In the genomic region with DNA sequence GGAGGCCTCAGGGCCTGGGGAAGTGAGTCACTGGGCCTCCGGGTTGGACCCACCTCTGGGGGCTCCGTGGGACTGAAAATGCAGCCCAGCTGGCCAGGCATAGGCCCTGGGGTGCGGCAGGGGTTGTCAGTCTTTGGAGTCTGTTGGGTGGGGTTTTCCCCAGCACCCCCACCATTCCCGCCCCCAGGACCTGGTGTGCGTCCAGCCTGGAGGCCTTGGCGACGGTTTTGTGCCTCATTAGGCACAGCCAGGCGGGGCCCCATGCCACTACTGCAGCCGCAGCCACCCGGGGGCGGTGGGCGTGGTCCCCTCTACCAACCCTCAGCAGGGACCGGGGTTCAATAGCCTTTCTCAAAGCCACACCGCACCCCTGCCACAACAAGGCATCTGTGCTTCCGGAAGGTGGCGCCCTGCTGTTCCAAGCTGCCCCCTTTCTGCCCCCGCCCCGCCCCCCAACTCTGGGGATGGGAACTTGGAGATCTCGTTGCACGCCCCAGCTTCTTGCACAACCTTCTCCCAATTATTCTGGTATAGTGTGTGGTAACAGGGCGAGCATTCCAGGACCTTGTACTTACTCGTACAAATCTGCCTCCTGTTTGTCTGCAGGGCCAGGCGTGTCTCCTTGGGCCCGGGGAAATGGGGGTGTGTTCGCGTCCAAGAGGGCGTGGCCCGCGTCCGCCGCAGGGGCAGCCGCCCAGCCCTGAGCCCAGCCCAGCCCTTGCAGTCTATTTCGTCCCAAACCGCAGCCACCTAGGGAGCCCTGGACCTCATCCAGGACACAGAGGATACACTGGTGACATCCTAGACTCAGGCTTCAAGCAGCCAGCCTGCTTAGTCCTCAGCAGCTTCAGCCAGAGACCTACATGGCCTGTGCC, we compare ENCODE assay signal across 7 mouse cellular contexts. TPM values are rescaled to one million over a fixed set of nuclear protein-coding genes. Genes with fewer than 3 reads are reported as not detected.
DNase-seq lines count a peak whose midpoint lies in the region; ATAC-seq and TF ChIP-seq lines count a peak whose summit lies in the region.

No protein-coding gene starts in this region.

- TF ChIP-seq CTCF in cortical plate, adult 2 months (IDR thresholded peaks at IDR 0.05; ENCODE audit: extremely low read depth, insufficient read depth, low read length): peak; percentile 8; the same call in 1 of the 2 replicates

- H3K27me3 ChIP-seq in limb, embryonic 10.5 days (ENCODE audit: low read depth, poor library complexity, severe bottlenecking): no peaks in the 10 kb centered on the region

- H3K9me3 ChIP-seq in limb, embryonic 10.5 days (replicated peaks): no peaks in the 10 kb centered on the region

- H3K4me1 ChIP-seq in cortical plate, adult 2 months (ENCODE audit: control insufficient read depth, insufficient read depth, low read length): no peaks in the 10 kb centered on the region
- H3K4me1 ChIP-seq in limb, embryonic 10.5 days: peaks cover 19% of the 10 kb centered on the region

- peak; percentile 73 for DNase-seq in ZHBTc4 (ENCODE audit: low read depth, low spot score)
- DNase-seq in gastrocnemius, postnatal 4 days (ENCODE audit: low spot score in 2 of 2): peak; percentile 49 to 61
- DNase-seq in limb, embryonic 10.5 days (ENCODE audit: low spot score): peak; percentile 83
- peak; percentile 75 for DNase-seq in mesoderm, embryonic 11.5 days (ENCODE audit: low read depth, low spot score)
- peak; percentile 54 to 70 for DNase-seq in spleen, postnatal 4 days (ENCODE audit: low spot score in 2 of 2)

- H3K27ac ChIP-seq in cortical plate, adult 2 months (ENCODE audit: insufficient read depth, low read length): no peak overlapping the region
- peak overlapping the region; percentile 91 for H3K27ac ChIP-seq in limb, embryonic 10.5 days

- WGBS in limb, embryonic 10.5 days: under 1% methylated on average over 34 of the region's 34 CpGs

- H3K36me3 ChIP-seq in limb, embryonic 10.5 days: no peaks in the 10 kb centered on the region

- no peak for TF ChIP-seq POLR2A in cortical plate, adult 2 months (IDR thresholded peaks at IDR 0.05; ENCODE audit: extremely low read depth, insufficient read depth, low read length)

- peak; percentile 61 for ATAC-seq in inflammation-experienced regulatory T-cells, adult 6 months

- H3K4me3 ChIP-seq in cortical plate, adult 2 months (ENCODE audit: insufficient read depth, low read length): 0 out of 2 replicates have a peak overlapping the region, but pooled peaks have one; percentile 13
- H3K4me3 ChIP-seq in limb, embryonic 10.5 days: peak overlapping the region; percentile 58

RNA-seq across cellular contexts. Expression of gene Kctd15, which starts 26.1 kb away (rescaled TPM):
- 19.6 and 21.5 TPM in 2 replicates for polyA plus RNA-seq in cortical plate, adult 2 months (2012; rRNA removed)
- 10 to 100 TPM; 26.1 to 26.4 TPM for total RNA-seq in gastrocnemius, postnatal 4 days (2021)
- polyA plus RNA-seq in inflammation-experienced regulatory T-cells, adult 6 months (2017; shearing (Covaris generic)): not detected
- polyA plus RNA-seq in limb, embryonic 10.5 days (2016; fragmentation: Nextera tagmentation; extraction: Ambion mirVana): 69.0 and 72.2 TPM in 2 replicates

Comparison
In these comparisons a context has a peak if more than half of its experiments do, and no peak if none do; other contexts are left out.
1. RNA of gene Kctd15, which starts 26.1 kb away (polyA plus RNA-seq): 69.0 to 72.2 TPM in limb, embryonic 10.5 days and 19.6 to 21.5 TPM in cortical plate, adult 2 months; not detected in inflammation-experienced regulatory T-cells, adult 6 months; every median in the first group is over 10 times any median in the second.
2. Peak in every context shown above with its lines, with median percentiles within 50 percentile points of each other: DNase-seq.